Mouse (Mus musculus) midbrain, embryonic 13.5 days (tissue): ENCODE results near the gene Fbf1. TPM values are rescaled to one million over a fixed set of nuclear protein-coding genes. Genes with fewer than 3 reads are reported as not detected.
A peak's percentile ranks its signal among the peaks of the same experiment; 100 is the strongest.
"Not testable (repeated sequence)": the region's sequence is repeated elsewhere in the genome, so short reads cannot be mapped to it uniquely, and the experiment has no call there.

ENCODE experiments used
- ATAC-seq: fragments of 200-750 bp; cut with Nextera tagmentation; 2 replicates; pipeline ENCODE4 v1.8.0; 2017; ENCODE audit warnings: mild to moderate bottlenecking, moderate TSS enrichment, moderate library complexity
- H3K27ac ChIP-seq: fragments of 300-500 bp; sonication (generic); 2 replicates; pipeline ENCODE4 v1.5.1; 2015; ENCODE audit warnings: inconsistent platforms, mild to moderate bottlenecking, moderate library complexity
- H3K27me3 ChIP-seq: fragments of 300-500 bp; sonication (generic); 2 replicates; pipeline ENCODE4 v1.6.1; 2015; ENCODE audit warnings: mild to moderate bottlenecking, inconsistent platforms
- H3K36me3 ChIP-seq: fragments of 300-500 bp; sonication (generic); 2 replicates; pipeline ENCODE4 v1.6.1; 2015; ENCODE audit warnings: mild to moderate bottlenecking, inconsistent platforms
- H3K4me1 ChIP-seq: fragments of 300-500 bp; sonication (generic); replicated peaks from 2 replicates; pipeline ENCODE4 v1.6.1; 2015; ENCODE audit warnings: inconsistent platforms
- H3K4me2 ChIP-seq: fragments of 300-500 bp; sonication (generic); replicated peaks from 2 replicates; pipeline ENCODE4 v1.6.1; 2015; ENCODE audit warnings: moderate library complexity, mild to moderate bottlenecking, inconsistent platforms
- H3K4me3 ChIP-seq: fragments of 300-500 bp; sonication (generic); replicated peaks from 2 replicates; pipeline ENCODE4 v1.5.1; 2015; ENCODE audit warnings: mild to moderate bottlenecking, inconsistent platforms
- H3K9ac ChIP-seq: fragments of 300-500 bp; sonication (generic); replicated peaks from 2 replicates; pipeline ENCODE4 v1.6.1; 2015; ENCODE audit warnings: mild to moderate bottlenecking, inconsistent platforms
- H3K9me3 ChIP-seq: fragments of 300-500 bp; sonication (generic); 2 replicates; pipeline ENCODE4 v1.6.1; 2016; ENCODE audit warnings: mild to moderate bottlenecking, inconsistent platforms
- WGBS: fragments of 180-500 bp; shearing (Covaris S2); methylation state at CpG from one replicate; pipeline ENCODE4 v1.1.7; 2015; 5-methylcytosine and 5-hydroxymethylcytosine counted together
- polyA plus RNA-seq: library from polyadenylated mRNA; unstranded; fragments of >200 nt; fragmentation: Nextera tagmentation; extraction: Ambion mirVana; gene quantifications from 2 replicates; pipeline ENCODE4 v1.2.1, GENCODE M21; 2015

Gene Fbf1
- polyA plus RNA-seq, 1 experiment from 2014 or later = 76.5 TPM

DNA sequence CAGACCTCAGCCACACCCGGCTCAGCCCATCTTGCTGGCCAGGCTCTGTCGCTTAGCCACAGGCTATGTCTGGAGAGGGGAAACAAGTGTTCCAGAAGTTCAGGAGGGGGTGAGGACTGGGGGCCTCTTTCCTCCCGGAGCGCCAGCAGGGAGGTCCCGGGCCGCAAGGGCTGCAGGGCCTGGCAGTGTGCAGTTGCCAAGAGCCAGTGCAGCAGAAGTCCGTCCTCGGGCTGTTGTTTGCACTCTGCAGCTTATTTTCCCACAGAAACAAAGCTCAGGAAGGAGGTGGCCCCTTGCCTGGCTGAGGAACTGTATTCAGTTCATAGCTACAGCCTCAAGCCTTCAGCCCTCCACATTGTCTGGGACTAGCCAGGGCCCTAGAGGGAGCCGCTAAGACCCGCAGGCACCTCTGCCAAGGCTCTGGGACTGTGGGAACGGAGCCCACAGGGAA is 66.0 kb downstream of the Fbf1 start:
- Histone ChIP-seq H3K4me1 (peaks cover 29% of the 10 kb centered on the region), H3K36me3 (no peaks in the 10 kb centered on the region), H3K27ac (peak overlapping the region; percentile 76), H3K9ac (peak overlapping the region; percentile 41; the same call in 1 of the 2 replicates), H3K4me3 (no peak overlapping the region), H3K27me3 (peaks cover 17% of the 10 kb centered on the region), H3K4me2 (no peak overlapping the region), H3K9me3 (no peaks in the 10 kb centered on the region)
- WGBS = 44% methylated on average over 11 of the region's 11 CpGs
- peak; percentile 66; the same call in 1 of the 2 replicates for ATAC-seq

DNA sequence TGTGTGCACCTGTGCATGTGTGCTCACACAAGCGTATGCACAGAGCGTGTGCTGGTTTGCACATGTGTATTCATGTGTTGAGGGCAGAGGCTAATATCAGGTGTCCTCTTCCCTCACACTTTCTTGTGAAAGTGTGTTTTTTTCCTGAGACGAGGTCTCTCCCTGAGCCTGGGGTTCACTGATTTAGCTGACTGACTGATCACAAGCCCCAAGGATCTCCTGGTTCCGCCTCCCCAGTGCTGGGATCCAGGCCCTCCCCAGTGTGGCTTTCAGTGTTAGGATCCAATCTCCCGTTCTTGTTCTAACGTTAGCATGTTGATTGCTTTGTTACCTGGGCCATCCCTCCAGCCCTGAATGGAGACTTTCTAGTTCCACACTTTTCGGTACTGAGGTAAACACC is 67.1 kb downstream of the Fbf1 start:
- Histone ChIP-seq H3K27me3 (peaks cover 6% of the 10 kb centered on the region), H3K4me2 (no peak overlapping the region), H3K4me1 (peaks cover 20% of the 10 kb centered on the region), H3K9ac (no peak overlapping the region), H3K4me3 (no peak overlapping the region), H3K9me3 (no peaks in the 10 kb centered on the region), H3K36me3 (no peaks in the 10 kb centered on the region), H3K27ac (no peak overlapping the region)
- 84% methylated on average over 7 of the region's 7 CpGs for WGBS
- ATAC-seq = no peak

DNA sequence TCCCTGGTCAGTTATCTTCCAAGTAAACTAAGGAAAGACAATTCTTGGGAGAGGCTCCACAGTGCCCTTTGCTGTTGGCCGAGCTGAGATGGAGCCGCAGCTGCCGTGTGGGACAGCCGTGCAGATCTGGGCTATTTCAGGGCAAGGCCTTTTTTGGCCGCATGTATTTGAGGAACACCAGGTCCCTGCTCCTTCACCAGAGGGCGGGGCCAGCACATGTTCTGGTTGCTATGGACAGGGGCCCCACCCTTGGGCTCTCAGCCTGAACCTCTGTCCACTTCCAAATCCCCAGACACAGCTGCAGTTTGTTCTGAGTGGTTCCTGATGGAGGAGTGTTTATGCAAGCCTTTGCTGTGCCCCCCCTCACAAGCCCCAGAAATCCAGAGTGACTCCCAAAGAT is 67.6 kb downstream of the Fbf1 start:
- no peak for ATAC-seq
- no peaks in the 10 kb centered on the region for H3K36me3 ChIP-seq
- H3K27me3 ChIP-seq = peaks cover 1% of the 10 kb centered on the region
- peaks cover 20% of the 10 kb centered on the region for H3K4me1 ChIP-seq
- H3K4me2 ChIP-seq = no peak overlapping the region
- no peak overlapping the region for H3K27ac ChIP-seq
- no peak overlapping the region for H3K4me3 ChIP-seq
- no peaks in the 10 kb centered on the region for H3K9me3 ChIP-seq
- H3K9ac ChIP-seq = no peak overlapping the region
- WGBS = 86% methylated on average over 6 of the region's 6 CpGs

GRCm38 (mm10) chr11:116099462-116099861 is 68.5 kb downstream of the Fbf1 start:
- H3K27ac ChIP-seq = no peak overlapping the region
- no peaks in the 10 kb centered on the region for H3K27me3 ChIP-seq
- ATAC-seq = no peak
- no peak overlapping the region for H3K4me3 ChIP-seq
- H3K4me1 ChIP-seq = peaks cover 18% of the 10 kb centered on the region
- H3K4me2 ChIP-seq = no peak overlapping the region
- no peak overlapping the region for H3K9ac ChIP-seq
- WGBS = 92% methylated on average over 6 of the region's 6 CpGs
- H3K9me3 ChIP-seq = no peaks in the 10 kb centered on the region
- H3K36me3 ChIP-seq = no peaks in the 10 kb centered on the region

- Histone ChIP-seq H3K9ac (no peak overlapping the region), H3K4me1 (peaks cover 12% of the 10 kb centered on the region), H3K36me3 (no peaks in the 10 kb centered on the region), H3K27ac (no peak overlapping the region), H3K27me3 (no peaks in the 10 kb centered on the region), H3K4me2 (no peak overlapping the region), H3K9me3 (no peaks in the 10 kb centered on the region), H3K4me3 (no peak overlapping the region)
- ATAC-seq = no peak
- WGBS = 76% methylated on average over 14 of the region's 14 CpGs
Measured at GRCm38 (mm10) chr11:116098711-116099460, 69.1 kb downstream of the Fbf1 start.

GRCm38 (mm10) chr11:116096213-116097108 is 71.5 kb downstream of the Fbf1 start:
- ATAC-seq = no peak
- H3K27ac ChIP-seq = no peak overlapping the region
- 90% methylated on average over 5 of the region's 5 CpGs for WGBS
- no peak overlapping the region for H3K9ac ChIP-seq
- H3K4me1 ChIP-seq = no peaks in the 10 kb centered on the region
- H3K36me3 ChIP-seq = no peaks in the 10 kb centered on the region
- no peak overlapping the region for H3K4me2 ChIP-seq
- no peak overlapping the region for H3K4me3 ChIP-seq
- no peaks in the 10 kb centered on the region for H3K27me3 ChIP-seq
- no peaks in the 10 kb centered on the region for H3K9me3 ChIP-seq

DNA sequence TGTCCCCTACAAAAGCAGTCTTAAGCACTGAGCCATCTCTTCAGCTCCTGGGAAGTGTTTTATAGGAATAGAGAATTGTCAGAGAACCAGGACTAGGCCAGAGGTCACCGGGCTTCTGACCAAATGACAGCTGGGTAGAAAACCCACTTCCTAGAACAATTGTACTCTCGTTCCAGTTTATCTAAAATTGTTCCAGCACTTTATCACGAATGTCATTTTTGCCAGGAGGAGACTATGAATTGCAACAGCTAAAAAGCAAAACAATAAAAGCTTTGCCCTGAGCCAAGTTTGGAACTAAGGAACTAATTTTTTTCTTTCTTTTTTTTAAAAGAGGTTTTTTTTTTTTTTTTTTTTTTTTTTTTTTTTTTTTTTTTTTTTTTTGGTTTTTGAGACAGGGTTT is 72.4 kb downstream of the Fbf1 start:
- Histone ChIP-seq H3K36me3 (no peaks in the 10 kb centered on the region), H3K27ac (no peak overlapping the region), H3K4me1 (no peaks in the 10 kb centered on the region), H3K27me3 (no peaks in the 10 kb centered on the region), H3K4me3 (no peak overlapping the region), H3K4me2 (no peak overlapping the region), H3K9me3 (no peaks in the 10 kb centered on the region), H3K9ac (no peak overlapping the region)
- WGBS = 88% methylated on average over 3 of the region's 3 CpGs
- no peak for ATAC-seq

DNA sequence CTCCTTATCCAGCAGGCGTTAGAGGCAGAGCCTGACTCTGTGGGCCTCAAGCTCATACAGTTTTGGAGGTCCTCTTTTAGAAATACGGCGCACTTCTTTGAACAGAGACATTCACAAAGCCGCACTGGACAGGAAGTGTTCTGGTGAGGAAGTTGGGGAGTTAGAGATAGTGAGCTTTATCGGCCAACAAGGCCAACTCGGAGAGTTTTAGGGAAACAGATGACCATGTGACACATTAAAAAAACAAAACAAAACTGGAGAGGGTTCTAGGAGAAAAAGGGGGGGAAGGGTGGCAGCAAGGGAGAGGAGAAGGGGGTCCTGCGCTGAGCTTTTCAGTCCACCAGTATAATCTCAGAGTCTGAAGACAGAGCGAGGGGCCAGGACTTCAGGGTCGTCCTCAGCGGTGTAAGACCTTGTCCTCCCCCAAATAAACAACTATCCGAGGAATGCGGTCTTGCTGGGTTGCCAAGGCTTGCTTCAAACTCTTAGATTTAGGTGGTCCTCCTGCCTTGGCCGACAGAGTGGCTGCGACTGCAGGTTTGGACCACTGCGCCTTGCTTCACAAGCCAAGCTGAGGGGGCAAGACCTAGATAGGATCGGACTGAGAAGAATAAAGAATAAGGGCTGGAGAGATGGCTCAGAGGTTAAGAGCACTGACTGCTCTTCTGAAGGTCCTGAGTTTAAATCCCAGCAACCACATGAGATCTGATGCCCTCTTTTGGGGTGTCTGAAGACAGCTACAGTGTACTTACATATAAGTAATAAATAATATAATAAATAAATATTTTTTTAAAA is 74.0 kb downstream of the Fbf1 start:
- Histone ChIP-seq H3K36me3 (no peaks in the 10 kb centered on the region), H3K9ac (no peak overlapping the region), H3K4me1 (no peaks in the 10 kb centered on the region), H3K4me2 (no peak overlapping the region), H3K9me3 (no peaks in the 10 kb centered on the region), H3K27ac (no peak overlapping the region), H3K27me3 (no peaks in the 10 kb centered on the region), H3K4me3 (no peak overlapping the region)
- ATAC-seq = no peak
- 73% methylated on average over 16 of the region's 16 CpGs for WGBS

GRCm38 (mm10) chr11:116092959-116093358 is 75.0 kb downstream of the Fbf1 start:
- 92% methylated on average over 6 of the region's 6 CpGs for WGBS
- ATAC-seq = not testable (repeated sequence)

More at GRCm38 (mm10) chr11:116092959-116093358, 75.0 kb downstream of the Fbf1 start:
- H3K4me3 ChIP-seq, H3K4me2 ChIP-seq, H3K27me3 ChIP-seq, H3K4me1 ChIP-seq, H3K36me3 ChIP-seq, H3K9ac ChIP-seq, H3K27ac ChIP-seq, H3K9me3 ChIP-seq: not testable (repeated sequence)
